Mouse (Mus musculus): ENCODE results near the gene Tm7sf2. TPM values are rescaled to one million over a fixed set of nuclear protein-coding genes. Genes with fewer than 3 reads are reported as not detected.

The Tm7sf2 gene
- polyA plus RNA-seq, 1 experiment: not detected

DNA sequence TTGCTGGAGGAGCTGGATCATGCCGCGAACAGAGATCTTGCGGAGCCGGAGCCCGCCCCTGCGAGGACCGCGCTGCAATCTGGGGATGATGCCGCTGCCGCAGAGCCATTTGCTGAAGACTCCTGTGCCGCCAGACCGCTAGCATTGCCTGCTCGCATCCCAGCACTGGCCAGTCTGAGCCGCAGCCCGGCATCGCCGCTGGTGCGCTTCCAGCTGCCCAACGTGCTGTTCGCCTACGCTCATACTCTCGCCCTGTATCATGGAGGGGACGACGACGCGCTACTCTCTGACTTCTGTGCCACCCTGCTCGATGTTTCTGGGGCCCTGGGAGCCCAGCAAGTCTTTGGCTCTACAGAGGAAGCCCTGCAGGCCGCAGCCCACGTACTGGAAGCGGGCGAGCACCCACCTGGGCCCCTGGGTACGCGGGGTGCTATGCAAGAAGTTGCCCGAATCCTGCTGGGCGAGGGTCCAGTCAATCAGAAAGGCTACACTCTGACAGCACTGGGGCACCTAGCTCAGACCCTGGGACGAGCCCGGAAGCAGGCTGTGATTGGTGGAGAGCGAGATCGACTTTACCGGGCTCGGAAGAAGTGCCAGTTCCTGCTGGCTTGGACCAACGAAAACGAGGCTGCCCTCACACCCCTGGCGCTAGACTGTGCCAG is 6.4 kb downstream of the Tm7sf2 start:
- WGBS: under 1% methylated on average over 44 of the region's 44 CpGs
- Histone ChIP-seq H3K4me1 (ENCODE audit: control insufficient read depth, insufficient read depth, low read length) (peaks cover 20% of the 10 kb centered on the region), H3K27ac (ENCODE audit: insufficient read depth, low read depth, low read length) (peak overlapping the region; percentile 41), H3K4me3 (ENCODE audit: insufficient read depth, low read depth, low read length) (peak overlapping the region; percentile 90)
- no peak for TF ChIP-seq CTCF (IDR thresholded peaks at IDR 0.05; ENCODE audit: insufficient read depth, low read depth, low read length)
- TF ChIP-seq POLR2A (IDR thresholded peaks at IDR 0.05; ENCODE audit: insufficient read depth, low read depth, low read length): no peak

DNA sequence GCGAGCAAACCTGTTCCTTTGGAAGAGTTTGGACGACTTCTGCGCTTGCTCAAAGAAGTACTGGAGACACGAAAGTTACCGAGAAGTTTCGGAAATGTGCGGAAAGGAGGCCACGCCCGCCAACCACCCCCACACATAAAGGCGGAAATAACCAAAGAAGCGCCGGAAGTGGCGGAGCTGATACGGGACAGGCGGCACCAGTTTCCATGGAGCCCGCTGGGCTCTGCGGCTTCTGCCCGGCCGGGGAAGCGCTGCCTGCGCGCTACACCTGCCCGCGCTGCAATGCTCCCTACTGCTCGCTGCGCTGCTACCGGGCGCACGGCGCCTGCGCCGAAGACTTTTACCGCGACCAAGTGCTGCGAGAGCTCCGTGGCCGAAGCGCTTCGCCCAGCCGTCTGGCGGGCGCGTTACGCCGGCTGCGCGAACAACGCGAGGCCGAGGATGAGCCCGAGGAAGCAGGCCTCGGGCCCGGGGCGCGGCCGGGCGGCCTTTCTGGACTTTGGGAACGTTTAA is 7.1 kb downstream of the Tm7sf2 start, which contains the start of gene Znhit2:
Gene Znhit2, plus strand, starts transcription at position 172 of the 513 bp plus-strand sequence.
- Histone ChIP-seq H3K4me1 (ENCODE audit: control insufficient read depth, insufficient read depth, low read length) (peaks cover 15% of the 10 kb centered on the region), H3K27ac (ENCODE audit: insufficient read depth, low read depth, low read length) (peak within 1 kb of the TSS; percentile 41), H3K4me3 (ENCODE audit: insufficient read depth, low read depth, low read length) (peak within 1 kb of the TSS; percentile 90)
- TF ChIP-seq POLR2A (IDR thresholded peaks at IDR 0.05; ENCODE audit: insufficient read depth, low read depth, low read length) (peak; percentile 68), CTCF (IDR thresholded peaks at IDR 0.05; ENCODE audit: insufficient read depth, low read depth, low read length) (no peak)
- WGBS: under 1% methylated on average over 58 of the region's 58 CpGs

- peaks cover 15% of the 10 kb centered on the region for H3K4me1 ChIP-seq (ENCODE audit: control insufficient read depth, insufficient read depth, low read length)
- H3K4me3 ChIP-seq (ENCODE audit: insufficient read depth, low read depth, low read length): no peak overlapping the region
- TF ChIP-seq CTCF (IDR thresholded peaks at IDR 0.05; ENCODE audit: insufficient read depth, low read depth, low read length) (no peak), POLR2A (IDR thresholded peaks at IDR 0.05; ENCODE audit: insufficient read depth, low read depth, low read length) (no peak)
- H3K27ac ChIP-seq (ENCODE audit: insufficient read depth, low read depth, low read length): no peak overlapping the region
- WGBS: 82% methylated on average over 5 of the region's 5 CpGs
These were observed 9.2 kb downstream of the Tm7sf2 start for GRCm38 (mm10) chr19:6058966-6059365.

GRCm38 (mm10) chr19:6058513-6058912 is 9.7 kb downstream of the Tm7sf2 start:
- peaks cover 15% of the 10 kb centered on the region for H3K4me1 ChIP-seq (ENCODE audit: control insufficient read depth, insufficient read depth, low read length)
- TF ChIP-seq CTCF (IDR thresholded peaks at IDR 0.05; ENCODE audit: insufficient read depth, low read depth, low read length) (no peak), POLR2A (IDR thresholded peaks at IDR 0.05; ENCODE audit: insufficient read depth, low read depth, low read length) (no peak)
- 28% methylated on average over 5 of the region's 5 CpGs for WGBS
- H3K4me3 ChIP-seq (ENCODE audit: insufficient read depth, low read depth, low read length): peak overlapping the region; percentile 90
- no peak overlapping the region for H3K27ac ChIP-seq (ENCODE audit: insufficient read depth, low read depth, low read length)

DNA sequence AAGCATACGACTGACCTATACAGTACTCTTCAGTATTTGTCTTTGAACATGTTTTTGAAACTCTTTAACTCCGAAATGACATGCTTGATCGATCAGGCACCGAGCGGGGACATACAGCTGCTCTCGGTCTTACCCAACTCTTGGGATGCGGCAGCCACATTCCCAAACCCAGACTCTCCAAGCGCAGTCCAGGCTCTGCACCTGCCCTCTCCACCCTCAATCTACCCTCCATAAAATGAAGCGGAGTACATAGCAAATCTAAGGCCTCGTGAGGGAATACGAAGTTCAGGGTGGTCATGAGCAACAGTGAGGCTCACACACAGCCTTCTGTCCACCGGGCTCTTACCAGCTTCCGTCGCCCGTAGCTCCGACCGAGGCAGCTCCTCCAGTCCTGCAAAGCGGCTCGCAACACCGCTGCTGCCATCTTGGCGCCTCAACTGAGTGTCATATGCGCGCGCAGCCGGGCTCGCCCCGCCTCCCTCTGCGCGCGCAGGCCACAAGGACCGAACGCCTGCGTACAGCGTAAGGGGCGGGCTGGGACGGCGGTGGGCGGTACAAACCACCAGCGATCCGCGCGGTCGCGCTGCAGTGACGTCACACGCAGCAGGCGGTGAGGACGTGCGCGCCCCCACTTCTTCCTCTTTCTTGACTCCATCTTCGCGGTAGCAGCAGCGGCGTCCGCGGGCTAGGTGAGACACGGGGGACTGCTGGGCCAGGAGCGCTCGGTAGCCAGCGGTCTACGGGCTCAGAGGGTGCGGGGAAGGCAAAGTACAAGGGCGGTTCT is 10.7 kb downstream of the Tm7sf2 start, which contains the start of the genes Mrpl49 and Fau:
Gene Mrpl49, minus strand, starts transcription at position 473 of the 784 bp plus-strand sequence.
Gene Fau, plus strand, starts transcription at position 532 of the 784 bp plus-strand sequence.
- Histone ChIP-seq H3K4me3 (ENCODE audit: insufficient read depth, low read depth, low read length) (peak within 1 kb of the TSS; percentile 90), H3K4me1 (ENCODE audit: control insufficient read depth, insufficient read depth, low read length) (peaks cover 9% of the 10 kb centered on the region), H3K27ac (ENCODE audit: insufficient read depth, low read depth, low read length) (peak within 1 kb of the TSS; percentile 67; the same call in 1 of the 2 replicates)
- TF ChIP-seq POLR2A (IDR thresholded peaks at IDR 0.05; ENCODE audit: insufficient read depth, low read depth, low read length): peak; percentile 93
- no peak for TF ChIP-seq CTCF (IDR thresholded peaks at IDR 0.05; ENCODE audit: insufficient read depth, low read depth, low read length)
- WGBS: under 1% methylated on average over 63 of the region's 63 CpGs

DNA sequence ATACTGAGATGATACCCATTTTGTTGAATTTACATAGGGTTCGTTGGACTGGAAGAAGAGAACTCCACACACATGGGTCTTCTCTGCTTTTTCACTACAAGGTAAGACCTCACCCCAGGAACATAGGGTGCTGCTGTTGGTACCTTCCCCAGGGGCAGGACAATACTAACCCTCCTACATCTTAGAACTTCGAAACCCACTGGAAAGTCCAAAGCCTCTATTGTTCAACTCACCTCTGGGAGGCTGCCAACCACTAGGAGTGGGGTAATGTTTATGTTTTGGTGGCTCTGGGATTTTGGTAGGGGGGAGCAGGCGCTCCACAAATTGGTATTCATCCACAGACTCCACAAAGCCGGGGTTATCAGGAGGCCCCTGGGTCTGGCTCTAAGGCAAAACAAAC is 11.5 kb downstream of the Tm7sf2 start:
- Histone ChIP-seq H3K27ac (ENCODE audit: insufficient read depth, low read depth, low read length) (no peak overlapping the region), H3K4me1 (ENCODE audit: control insufficient read depth, insufficient read depth, low read length) (peaks cover 3% of the 10 kb centered on the region; the same call in 1 of the 2 replicates), H3K4me3 (ENCODE audit: insufficient read depth, low read depth, low read length) (no peak overlapping the region)
- TF ChIP-seq CTCF (IDR thresholded peaks at IDR 0.05; ENCODE audit: insufficient read depth, low read depth, low read length): no peak
- no peak for TF ChIP-seq POLR2A (IDR thresholded peaks at IDR 0.05; ENCODE audit: insufficient read depth, low read depth, low read length)
- 23% methylated on average over 4 of the region's 4 CpGs for WGBS

GRCm38 (mm10) chr19:6054296-6054695 is 13.9 kb downstream of the Tm7sf2 start:
- TF ChIP-seq CTCF (IDR thresholded peaks at IDR 0.05; ENCODE audit: insufficient read depth, low read depth, low read length): no peak
- no peak for TF ChIP-seq POLR2A (IDR thresholded peaks at IDR 0.05; ENCODE audit: insufficient read depth, low read depth, low read length)
- 84% methylated on average over 5 of the region's 5 CpGs for WGBS
- H3K4me3 ChIP-seq (ENCODE audit: insufficient read depth, low read depth, low read length): no peak overlapping the region

DNA sequence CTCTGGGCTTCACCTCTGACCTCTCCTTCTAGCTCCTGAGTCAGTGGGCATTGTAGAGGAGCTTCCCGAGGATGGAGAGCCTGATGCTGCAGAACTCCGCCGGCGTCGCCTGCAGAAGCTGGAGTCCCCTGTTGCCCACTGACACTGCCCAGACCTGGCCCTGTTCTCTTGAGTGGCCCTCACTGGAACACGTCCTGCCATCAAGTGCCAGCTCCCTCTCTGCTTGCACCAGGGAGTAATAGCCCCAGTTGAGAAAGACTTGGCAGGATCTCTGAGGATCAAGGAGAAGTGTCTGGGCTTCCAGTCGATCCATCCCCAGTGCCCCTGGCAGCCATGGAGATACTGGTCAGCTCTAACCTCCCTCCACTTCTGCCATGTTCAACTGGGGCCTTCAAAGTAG is 15.7 kb downstream of the Tm7sf2 start:
- no peak for TF ChIP-seq POLR2A (IDR thresholded peaks at IDR 0.05; ENCODE audit: insufficient read depth, low read depth, low read length)
- no peak for TF ChIP-seq CTCF (IDR thresholded peaks at IDR 0.05; ENCODE audit: insufficient read depth, low read depth, low read length)
- 85% methylated on average over 7 of the region's 7 CpGs for WGBS
- Histone ChIP-seq H3K4me3 (ENCODE audit: insufficient read depth, low read depth, low read length) (no peak overlapping the region), H3K27ac (ENCODE audit: insufficient read depth, low read depth, low read length) (no peak overlapping the region), H3K4me1 (ENCODE audit: control insufficient read depth, insufficient read depth, low read length) (peaks cover 10% of the 10 kb centered on the region)

More at GRCm38 (mm10) chr19:6054296-6054695, 13.9 kb downstream of the Tm7sf2 start:
- Histone ChIP-seq H3K4me1 (ENCODE audit: control insufficient read depth, insufficient read depth, low read length) (peaks cover 3% of the 10 kb centered on the region; the same call in 1 of the 2 replicates), H3K27ac (ENCODE audit: insufficient read depth, low read depth, low read length) (no peak overlapping the region)

Data from olfactory bulb, adult 2 months (tissue).